In genomic region chr16:10544995-10545622, GRCm38 (mm10) we compare ENCODE assay signal across 7 mouse cellular contexts. TPM values are rescaled to one million over a fixed set of nuclear protein-coding genes. Genes with fewer than 3 reads are reported as not detected.
DNase-seq lines count a peak whose midpoint lies in the region; ATAC-seq and TF ChIP-seq lines count a peak whose summit lies in the region.

Gene Clec16a (plus strand): TSS chr16:10545339.

- DNase-seq in adrenal gland, postnatal 10 days = peak; percentile 97
- peak; percentile 96 for DNase-seq in embryonic facial prominence, embryonic 10.5 days (ENCODE audit: low spot score)
- DNase-seq in gonadal fat pad, adult 2 months (ENCODE audit: low read depth) = no peak
- DNase-seq in left cerebral cortex, postnatal 4 days = peak; percentile 96

- H3K4me3 ChIP-seq in embryonic facial prominence, embryonic 10.5 days = peak within 1 kb of the TSS; percentile 95
- peak within 1 kb of the TSS; percentile 92 for H3K4me3 ChIP-seq in intestine, postnatal 0 days (ENCODE audit: low read depth, low read length)
- H3K4me3 ChIP-seq in midbrain, embryonic 12.5 days = peak within 1 kb of the TSS; percentile 87
- peak within 1 kb of the TSS; percentile 84 for H3K4me3 ChIP-seq in small intestine, adult 2 months (ENCODE audit: low read depth, low read length)

- H3K4me1 ChIP-seq in embryonic facial prominence, embryonic 10.5 days = peaks cover 44% of the 10 kb centered on the region
- peaks cover 18% of the 10 kb centered on the region; the same call in 1 of the 2 replicates for H3K4me1 ChIP-seq in intestine, postnatal 0 days (replicated peaks; ENCODE audit: control insufficient read depth, insufficient read depth, low read length)
- H3K4me1 ChIP-seq in midbrain, embryonic 12.5 days = peaks cover 34% of the 10 kb centered on the region
- H3K4me1 ChIP-seq in small intestine, adult 2 months (ENCODE audit: control insufficient read depth, insufficient read depth, insufficient read length, low read length) = peaks cover 13% of the 10 kb centered on the region; the same call in 1 of the 2 replicates

- peak within 1 kb of the TSS; percentile 86 for H3K4me2 ChIP-seq in intestine, postnatal 0 days (replicated peaks; ENCODE audit: low read depth)
- peak within 1 kb of the TSS; percentile 76 for H3K4me2 ChIP-seq in midbrain, embryonic 12.5 days (replicated peaks)

- H3K9me3 ChIP-seq in embryonic facial prominence, embryonic 10.5 days = no peaks in the 10 kb centered on the region
- no peaks in the 10 kb centered on the region for H3K9me3 ChIP-seq in intestine, postnatal 0 days (ENCODE audit: control insufficient read depth)
- H3K9me3 ChIP-seq in midbrain, embryonic 12.5 days = no peaks in the 10 kb centered on the region

- peak; percentile 45; the same call in 1 of the 2 replicates for TF ChIP-seq POLR2A in small intestine, adult 2 months (IDR thresholded peaks at IDR 0.05; ENCODE audit: low read depth, low read length)

- H3K36me3 ChIP-seq in embryonic facial prominence, embryonic 10.5 days (replicated peaks) = no peaks in the 10 kb centered on the region
- no peaks in the 10 kb centered on the region for H3K36me3 ChIP-seq in intestine, postnatal 0 days (ENCODE audit: control insufficient read depth, insufficient read depth)
- H3K36me3 ChIP-seq in midbrain, embryonic 12.5 days = no peaks in the 10 kb centered on the region; the same call in 1 of the 2 replicates
- H3K36me3 ChIP-seq in small intestine, adult 2 months (ENCODE audit: control insufficient read depth, insufficient read depth, low read length) = no peaks in the 10 kb centered on the region

- peak within 1 kb of the TSS; percentile 42 for H3K27ac ChIP-seq in embryonic facial prominence, embryonic 10.5 days (replicated peaks)
- H3K27ac ChIP-seq in intestine, postnatal 0 days (ENCODE audit: low read depth, low read length) = no peak within 1 kb of the TSS
- no peak within 1 kb of the TSS for H3K27ac ChIP-seq in midbrain, embryonic 12.5 days (replicated peaks)
- H3K27ac ChIP-seq in small intestine, adult 2 months (ENCODE audit: insufficient read depth, low read depth, low read length) = no peak within 1 kb of the TSS

- under 1% methylated on average over 58 of the region's 58 CpGs for WGBS in embryonic facial prominence, embryonic 10.5 days
- WGBS in intestine, postnatal 0 days = under 1% methylated on average over 58 of the region's 58 CpGs
- under 1% methylated on average over 58 of the region's 58 CpGs for WGBS in midbrain, embryonic 12.5 days
- under 1% methylated on average over 58 of the region's 58 CpGs for WGBS in small intestine, adult 2 months

- TF ChIP-seq CTCF in intestine, postnatal 0 days (IDR thresholded peaks at IDR 0.05; ENCODE audit: low read depth) = 0 out of 2 replicates have a peak, but pooled peaks have one; percentile 19
- TF ChIP-seq CTCF in small intestine, adult 2 months (IDR thresholded peaks at IDR 0.05; ENCODE audit: extremely low read depth, insufficient read length, insufficient replicate concordance, low read depth, low read length) = no peak

- H3K9ac ChIP-seq in intestine, postnatal 0 days (ENCODE audit: low read depth, low read length) = peak within 1 kb of the TSS; percentile 71
- peak within 1 kb of the TSS; percentile 86 for H3K9ac ChIP-seq in midbrain, embryonic 12.5 days (replicated peaks)

- H3K27me3 ChIP-seq in embryonic facial prominence, embryonic 10.5 days (replicated peaks; ENCODE audit: low read depth, poor library complexity, severe bottlenecking) = no peaks in the 10 kb centered on the region
- H3K27me3 ChIP-seq in intestine, postnatal 0 days (replicated peaks; ENCODE audit: control insufficient read depth, insufficient read depth, low read length) = no peaks in the 10 kb centered on the region
- H3K27me3 ChIP-seq in midbrain, embryonic 12.5 days = no peaks in the 10 kb centered on the region
- H3K27me3 ChIP-seq in small intestine, adult 2 months (ENCODE audit: control insufficient read depth, insufficient read depth, low read length) = no peaks in the 10 kb centered on the region

- ATAC-seq in intestine, postnatal 0 days = peak; percentile 88
- peak; percentile 89 for ATAC-seq in midbrain, embryonic 12.5 days (ENCODE audit: low FRiP score, low read depth)

- intact Hi-C loops in left cerebral cortex, postnatal 4 days (cut with DNase I) = no loop called here

RNA-seq across cellular contexts. Expression of gene Clec16a, which starts in this region (rescaled TPM):
- total RNA-seq in adrenal gland, postnatal 10 days (2021) = 10 to 100 TPM; 35.0 to 35.7 TPM
- 30.6 and 30.7 TPM in 2 replicates for polyA plus RNA-seq in embryonic facial prominence, embryonic 10.5 days (2016; fragmentation: Nextera tagmentation; extraction: Ambion mirVana)
- polyA plus RNA-seq in gonadal fat pad, adult 2 months (2012; rRNA removed) = 18.4 and 19.9 TPM in 2 replicates
- polyA plus RNA-seq in intestine, postnatal 0 days (2015; fragmentation: Nextera tagmentation; extraction: Ambion mirVana) = 30.4 and 31.0 TPM in 2 replicates
- total RNA-seq in left cerebral cortex, postnatal 4 days (2021) = 10 to 100 TPM; 59.0 to 66.1 TPM
- polyA plus RNA-seq in midbrain, embryonic 12.5 days (2016; fragmentation: Nextera tagmentation; extraction: Ambion mirVana) = 51.0 and 51.6 TPM in 2 replicates
- 7.6 and 14.3 TPM in 2 replicates for polyA plus RNA-seq in small intestine, adult 2 months (2012; rRNA removed)
